Mouse (Mus musculus) stomach, embryonic 15.5 days (tissue): ENCODE data around the gene Hpse. TPM values are rescaled to one million over a fixed set of nuclear protein-coding genes. Genes with fewer than 3 reads are reported as not detected.

ENCODE experiments used
- ATAC-seq: fragments of 200-750 bp; cut with Nextera tagmentation; 2 replicates; pipeline ENCODE4 v1.8.0; 2017; ENCODE audit warnings: low read depth, moderate number of reproducible peaks, moderate TSS enrichment; ENCODE audit not compliant: insufficient read depth, low FRiP score
- H3K27ac ChIP-seq: fragments of 300-500 bp; sonication (generic); 2 replicates; pipeline ENCODE4 v1.5.1; 2015; ENCODE audit warnings: mild to moderate bottlenecking, inconsistent platforms
- H3K27me3 ChIP-seq: fragments of 300-500 bp; sonication (generic); replicated peaks from 2 replicates; pipeline ENCODE4 v1.6.1; 2015; ENCODE audit warnings: inconsistent platforms
- H3K36me3 ChIP-seq: fragments of 300-500 bp; sonication (generic); 2 replicates; pipeline ENCODE4 v1.6.1; 2015; ENCODE audit warnings: inconsistent platforms
- H3K4me1 ChIP-seq: fragments of 300-500 bp; sonication (generic); 2 replicates; pipeline ENCODE4 v1.6.1; 2015; ENCODE audit warnings: inconsistent platforms
- H3K4me2 ChIP-seq: fragments of 300-500 bp; sonication (generic); 2 replicates; pipeline ENCODE4 v1.6.1; 2015; ENCODE audit warnings: mild to moderate bottlenecking, inconsistent platforms
- H3K4me3 ChIP-seq: fragments of 300-500 bp; sonication (generic); replicated peaks from 2 replicates; pipeline ENCODE4 v1.5.1; 2015; ENCODE audit warnings: inconsistent platforms
- H3K9ac ChIP-seq: fragments of 300-500 bp; sonication (generic); 2 replicates; pipeline ENCODE4 v1.6.1; 2015; ENCODE audit warnings: inconsistent platforms
- H3K9me3 ChIP-seq: fragments of 300-500 bp; sonication (generic); 2 replicates; pipeline ENCODE4 v1.6.1; 2016; ENCODE audit warnings: inconsistent platforms
- WGBS: fragments of 180-500 bp; shearing (Covaris S2); methylation state at CpG from one replicate; pipeline ENCODE4 v1.1.7; 2015; 5-methylcytosine and 5-hydroxymethylcytosine counted together
- polyA plus RNA-seq: library from polyadenylated mRNA; unstranded; fragments of >200 nt; fragmentation: Nextera tagmentation; extraction: Ambion mirVana; gene quantifications from 2 replicates; pipeline ENCODE4 v1.2.1, GENCODE M21; 2015

The Hpse gene
- polyA plus RNA-seq, 1 experiment from 2014 or later = 6.0 TPM

DNA sequence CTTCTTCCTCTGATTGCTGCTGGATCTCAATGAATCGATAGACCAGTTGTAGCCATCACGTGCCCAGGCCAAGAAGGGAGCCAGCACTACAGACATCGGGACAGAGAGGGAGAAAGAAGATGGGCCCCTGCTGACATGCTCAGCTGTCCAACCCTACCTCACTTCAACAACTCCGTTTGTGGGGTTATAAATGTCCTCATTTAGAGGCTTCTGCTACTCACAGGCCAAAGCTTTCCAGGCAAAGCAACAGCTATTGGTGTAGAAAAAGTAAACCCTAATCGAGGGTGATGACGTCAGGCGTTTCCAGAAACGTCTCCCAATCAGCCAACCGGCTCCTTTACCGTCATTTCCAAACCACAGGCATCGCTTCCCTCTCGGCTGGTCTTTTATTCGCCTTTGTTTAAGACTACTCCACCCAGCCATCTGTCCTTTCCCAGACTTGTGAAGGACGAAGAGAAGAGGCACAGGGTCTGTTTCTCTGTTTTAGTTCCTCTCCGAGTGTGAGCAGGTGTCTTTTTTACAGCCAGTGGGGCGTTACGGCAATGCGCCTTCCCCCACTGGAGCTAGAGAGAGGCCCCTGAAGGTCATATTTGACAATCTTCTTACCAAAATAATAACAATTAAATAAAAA is 39.5 kb downstream of the Hpse start:
- no peaks in the 10 kb centered on the region for H3K27me3 ChIP-seq
- H3K4me1 ChIP-seq = no peaks in the 10 kb centered on the region
- H3K9me3 ChIP-seq = no peaks in the 10 kb centered on the region
- 71% methylated on average over 18 of the region's 18 CpGs for WGBS
- no peak overlapping the region for H3K4me3 ChIP-seq
- no peak for ATAC-seq
- no peak overlapping the region for H3K27ac ChIP-seq
- H3K36me3 ChIP-seq = no peaks in the 10 kb centered on the region
- no peak overlapping the region for H3K9ac ChIP-seq
- H3K4me2 ChIP-seq = no peak overlapping the region

DNA sequence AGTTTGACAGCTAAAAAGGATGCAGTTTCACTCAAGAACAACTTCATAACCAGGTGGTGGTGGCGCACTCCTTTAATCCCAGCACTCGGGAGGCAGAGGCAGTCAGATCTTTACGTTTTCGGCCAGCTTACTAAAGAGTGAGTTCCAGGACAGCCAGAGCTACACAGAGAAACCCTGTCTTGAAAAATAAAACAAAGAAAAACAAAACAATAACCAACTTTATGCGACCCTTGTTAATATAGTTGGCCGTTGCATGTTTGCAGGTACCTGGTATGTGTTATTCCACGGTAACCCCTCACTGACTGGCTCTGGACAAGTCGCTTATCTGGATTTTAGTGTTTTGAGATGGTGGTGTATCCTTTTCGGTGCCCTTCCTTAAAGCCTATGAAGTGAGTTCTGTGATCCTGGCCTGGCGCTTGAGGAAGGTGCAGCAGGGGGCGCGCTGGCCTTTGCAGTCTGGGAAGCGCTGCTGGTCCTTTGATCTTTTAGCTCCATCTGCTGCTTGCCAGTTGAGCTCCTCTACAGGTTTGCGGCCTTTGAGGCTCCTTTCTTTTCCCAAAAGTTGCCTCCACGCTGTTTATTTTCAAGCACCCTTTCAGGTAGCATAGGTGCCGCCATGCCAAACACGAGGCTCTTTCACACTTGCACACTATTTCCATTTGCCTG is 44.7 kb downstream of the Hpse start, which contains the start of gene Coq2:
TSS of gene Coq2 (minus strand) at position 430 of the 666 bp plus-strand sequence.
- Histone ChIP-seq H3K4me1 (peaks cover 8% of the 10 kb centered on the region), H3K9ac (peak within 1 kb of the TSS; percentile 70), H3K9me3 (no peaks in the 10 kb centered on the region), H3K4me2 (peak within 1 kb of the TSS; percentile 66), H3K27me3 (no peaks in the 10 kb centered on the region), H3K27ac (peak within 1 kb of the TSS; percentile 89), H3K4me3 (peak within 1 kb of the TSS; percentile 77), H3K36me3 (no peaks in the 10 kb centered on the region)
- peak; percentile 44; the same call in 1 of the 2 replicates for ATAC-seq
- WGBS = 8% methylated on average over 17 of the region's 17 CpGs

DNA sequence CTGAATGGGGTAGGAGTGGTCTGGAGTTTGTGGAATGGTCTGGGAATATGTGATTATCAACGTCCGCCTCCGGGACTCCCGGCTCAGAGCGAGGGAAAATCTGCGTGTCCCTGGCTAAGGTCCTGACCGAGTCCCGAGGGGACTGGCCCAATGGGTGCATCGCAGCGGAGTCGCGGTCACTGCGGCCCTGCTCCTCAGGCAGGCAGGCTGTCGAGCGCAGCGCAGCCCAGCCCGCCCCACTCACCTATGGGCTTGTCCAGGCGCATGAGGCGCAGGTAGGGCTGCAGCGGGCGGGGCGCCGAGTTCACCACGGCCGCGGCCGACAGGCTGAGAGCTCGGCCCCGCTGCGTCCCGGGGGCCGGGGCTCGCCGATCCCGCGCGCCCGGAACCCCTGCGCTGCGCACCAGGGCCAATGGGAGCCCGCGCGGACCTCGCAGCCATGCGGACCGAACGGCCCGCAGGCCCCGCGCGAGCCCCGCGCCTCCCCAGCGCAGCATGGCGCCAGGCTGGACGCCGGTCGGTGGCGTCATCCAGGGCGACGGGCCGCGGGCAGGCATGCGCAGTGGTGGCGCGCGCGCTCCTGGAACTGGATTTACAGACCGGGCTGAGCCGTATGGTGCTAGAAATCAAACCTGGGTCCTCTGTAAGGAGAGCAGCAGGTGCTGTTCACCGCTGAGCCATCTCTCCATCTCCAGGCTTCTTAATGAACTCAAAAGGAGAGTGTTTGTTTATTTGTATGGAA is 45.6 kb downstream of the Hpse start:
- under 1% methylated on average over 71 of the region's 71 CpGs for WGBS
- Histone ChIP-seq H3K27me3 (no peaks in the 10 kb centered on the region), H3K4me2 (peak overlapping the region; percentile 66), H3K4me3 (peak overlapping the region; percentile 77), H3K9ac (peak overlapping the region; percentile 70), H3K36me3 (no peaks in the 10 kb centered on the region), H3K4me1 (peaks cover 8% of the 10 kb centered on the region), H3K9me3 (no peaks in the 10 kb centered on the region), H3K27ac (peak overlapping the region; percentile 89)
- ATAC-seq = peak; percentile 94

DNA sequence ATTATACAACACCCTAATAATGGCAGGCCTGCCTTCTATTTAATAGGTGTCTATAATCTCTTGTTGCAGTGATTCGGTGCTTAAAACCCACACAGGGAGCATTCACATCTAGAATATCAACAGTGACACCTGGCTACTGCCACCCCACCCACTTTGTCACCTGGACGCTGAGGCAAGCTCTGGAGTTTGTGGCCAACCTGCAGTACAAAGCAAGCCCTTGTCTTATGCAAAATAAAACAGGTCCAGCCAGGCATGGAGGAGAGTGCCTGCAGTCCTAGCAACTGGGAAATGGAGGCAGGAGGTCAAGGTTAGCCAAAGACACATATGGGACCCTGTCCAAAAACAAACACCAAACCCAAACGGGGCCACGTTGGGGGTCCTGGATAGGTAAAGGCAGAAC is 47.1 kb downstream of the Hpse start:
- WGBS = 61% methylated on average over 4 of the region's 4 CpGs
- peak overlapping the region; percentile 66 for H3K4me2 ChIP-seq
- H3K9me3 ChIP-seq = no peaks in the 10 kb centered on the region
- H3K36me3 ChIP-seq = no peaks in the 10 kb centered on the region
- ATAC-seq = no peak
- no peak overlapping the region for H3K9ac ChIP-seq
- no peak overlapping the region for H3K27ac ChIP-seq
- no peak overlapping the region for H3K4me3 ChIP-seq
- no peaks in the 10 kb centered on the region for H3K27me3 ChIP-seq
- H3K4me1 ChIP-seq = peaks cover 8% of the 10 kb centered on the region

DNA sequence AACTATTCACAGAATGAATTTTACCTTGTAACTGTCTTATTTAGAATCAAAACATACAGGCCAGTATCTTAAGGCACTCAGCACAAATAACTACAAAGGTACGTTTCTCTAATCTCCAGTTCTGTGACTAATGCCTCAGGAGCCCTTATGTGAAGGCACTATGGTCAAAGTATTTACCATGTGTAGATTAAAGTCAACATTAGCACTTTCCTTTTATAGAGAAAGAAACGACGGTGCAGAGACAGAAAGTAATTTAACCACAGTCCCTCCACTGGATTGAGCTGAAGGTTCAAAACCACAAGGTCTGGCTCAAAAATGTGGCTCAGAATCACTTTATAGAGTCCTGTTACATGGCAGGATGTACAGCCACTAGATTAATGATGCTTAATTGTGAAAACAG is 47.6 kb downstream of the Hpse start:
- H3K4me1 ChIP-seq = peaks cover 8% of the 10 kb centered on the region
- H3K9ac ChIP-seq = no peak overlapping the region
- H3K27me3 ChIP-seq = no peaks in the 10 kb centered on the region
- H3K36me3 ChIP-seq = no peaks in the 10 kb centered on the region
- 46% methylated on average over 3 of the region's 3 CpGs for WGBS
- no peak for ATAC-seq
- H3K4me2 ChIP-seq = peak overlapping the region; percentile 66; the same call in 1 of the 2 replicates
- H3K4me3 ChIP-seq = no peak overlapping the region
- H3K27ac ChIP-seq = no peak overlapping the region
- no peaks in the 10 kb centered on the region for H3K9me3 ChIP-seq

DNA sequence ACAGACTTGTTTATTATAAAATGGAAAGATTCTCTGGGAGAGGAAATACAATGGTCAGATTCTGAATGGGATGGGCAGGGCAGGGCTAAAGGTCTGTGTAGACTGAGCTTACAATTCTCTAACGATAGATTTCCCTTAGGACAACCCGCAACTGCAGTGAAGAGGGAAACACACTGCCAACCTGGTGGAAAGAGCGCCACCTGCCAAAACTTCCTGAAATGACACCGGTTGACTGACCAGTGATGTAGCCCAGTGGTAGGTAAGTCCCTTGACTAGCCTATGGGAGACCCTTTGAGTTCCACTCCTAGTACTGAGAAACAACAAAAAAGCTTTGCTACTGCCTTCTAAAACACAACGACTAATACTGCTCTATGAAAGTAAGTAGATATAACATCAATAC is 48.1 kb downstream of the Hpse start:
- Histone ChIP-seq H3K4me1 (peaks cover 8% of the 10 kb centered on the region), H3K9me3 (no peaks in the 10 kb centered on the region), H3K27me3 (no peaks in the 10 kb centered on the region), H3K9ac (no peak overlapping the region), H3K4me2 (no peak overlapping the region), H3K36me3 (no peaks in the 10 kb centered on the region), H3K27ac (no peak overlapping the region), H3K4me3 (no peak overlapping the region)
- ATAC-seq = no peak
- WGBS = 24% methylated on average over 5 of the region's 5 CpGs

DNA sequence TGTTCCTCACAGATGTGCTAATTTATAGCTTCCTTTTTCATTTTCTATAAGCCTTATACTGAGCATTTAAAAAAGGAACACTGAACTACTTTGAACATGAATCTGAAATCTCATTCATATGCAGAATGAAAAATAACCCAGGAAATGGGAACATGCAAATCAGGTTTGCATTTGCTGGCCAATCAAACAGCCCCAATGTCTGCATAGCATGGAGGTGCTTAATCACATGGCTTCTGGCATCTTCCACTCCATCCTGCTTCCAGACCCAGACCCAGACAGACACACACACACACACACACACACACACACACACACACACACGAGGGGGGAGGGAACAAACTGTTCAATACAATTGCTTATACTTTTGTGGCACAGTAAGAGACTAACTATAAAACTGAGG is 52.6 kb downstream of the Hpse start:
- ATAC-seq = no peak
- Histone ChIP-seq H3K4me1 (no peaks in the 10 kb centered on the region), H3K36me3 (0 out of 2 replicates have a peak, but pooled peaks cover 18% of the 10 kb centered on the region), H3K4me3 (no peak overlapping the region), H3K27ac (no peak overlapping the region), H3K9ac (no peak overlapping the region), H3K4me2 (no peak overlapping the region), H3K9me3 (no peaks in the 10 kb centered on the region), H3K27me3 (no peaks in the 10 kb centered on the region)
- 83% methylated on average over 1 of the region's 1 CpGs for WGBS

DNA sequence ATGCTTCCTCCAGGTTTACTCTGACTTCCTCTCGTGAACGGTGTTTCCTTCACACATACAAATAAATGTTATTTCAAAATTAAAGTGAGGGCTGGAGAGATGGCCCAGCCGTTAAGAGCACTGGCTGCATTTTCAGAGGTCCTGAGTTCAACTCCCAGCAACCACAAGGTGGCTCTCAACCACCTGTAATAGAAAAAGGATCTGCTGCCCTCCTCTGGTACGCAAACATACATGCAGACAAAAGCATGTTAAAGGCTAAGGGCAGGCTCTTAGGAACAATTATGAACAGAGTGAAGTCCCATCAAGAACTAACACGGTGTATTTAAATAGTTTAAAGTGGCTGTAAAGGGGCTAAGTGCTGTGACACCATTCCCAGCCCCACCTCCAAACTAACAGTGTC is 55.7 kb downstream of the Hpse start:
- Histone ChIP-seq H3K27ac (no peak overlapping the region), H3K27me3 (no peaks in the 10 kb centered on the region), H3K4me1 (no peaks in the 10 kb centered on the region), H3K9ac (no peak overlapping the region), H3K36me3 (peaks cover 34% of the 10 kb centered on the region), H3K4me3 (no peak overlapping the region), H3K9me3 (no peaks in the 10 kb centered on the region), H3K4me2 (no peak overlapping the region)
- ATAC-seq = no peak
- 39% methylated on average over 5 of the region's 5 CpGs for WGBS

DNA sequence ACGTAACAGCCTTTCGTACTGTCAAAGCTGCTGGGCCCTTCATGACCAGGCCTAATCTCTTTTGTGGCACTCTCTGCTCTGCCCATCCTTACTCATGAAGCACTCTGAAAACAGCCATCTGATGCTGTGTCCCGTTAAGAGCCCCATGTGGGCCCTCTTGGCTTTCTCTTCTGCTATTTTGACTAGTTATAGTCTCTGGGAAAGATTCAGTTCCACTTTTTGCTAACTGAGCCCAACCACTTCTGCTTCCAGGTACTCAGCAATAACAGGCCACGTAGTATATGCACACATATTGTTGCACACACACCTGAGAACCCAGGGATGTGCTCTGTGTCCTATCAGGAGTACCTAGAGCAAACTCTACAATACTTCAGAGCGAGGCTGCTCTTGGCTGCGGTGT is 56.5 kb downstream of the Hpse start:
- Histone ChIP-seq H3K4me1 (no peaks in the 10 kb centered on the region), H3K9ac (no peak overlapping the region), H3K4me2 (no peak overlapping the region), H3K27me3 (no peaks in the 10 kb centered on the region), H3K9me3 (no peaks in the 10 kb centered on the region), H3K27ac (no peak overlapping the region), H3K36me3 (peaks cover 34% of the 10 kb centered on the region), H3K4me3 (no peak overlapping the region)
- 90% methylated on average over 6 of the region's 6 CpGs for WGBS
- ATAC-seq = no peak

DNA sequence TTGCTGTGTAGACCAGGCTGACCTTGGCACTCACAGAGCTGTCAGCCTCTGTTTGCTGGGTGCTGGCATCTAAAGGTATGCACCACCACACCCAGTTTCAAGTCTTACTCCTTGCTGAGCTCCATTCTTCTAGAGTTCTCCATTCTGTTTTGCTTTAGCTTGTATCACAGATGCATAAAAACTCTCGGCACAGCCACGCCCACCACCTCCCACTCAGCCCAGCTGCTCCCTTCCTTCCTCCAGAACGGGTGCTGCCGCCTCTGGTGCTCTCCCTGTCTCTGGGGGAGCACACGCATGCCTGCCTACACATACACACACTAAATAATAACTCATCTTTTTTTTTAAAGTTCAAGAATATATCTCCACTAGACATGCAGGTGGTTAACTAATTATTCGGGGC is 61.1 kb downstream of the Hpse start:
- Histone ChIP-seq H3K9ac (no peak overlapping the region), H3K4me1 (no peaks in the 10 kb centered on the region), H3K4me2 (no peak overlapping the region), H3K27ac (no peak overlapping the region), H3K27me3 (no peaks in the 10 kb centered on the region), H3K36me3 (peaks cover 44% of the 10 kb centered on the region), H3K4me3 (no peak overlapping the region), H3K9me3 (no peaks in the 10 kb centered on the region)
- 68% methylated on average over 6 of the region's 6 CpGs for WGBS
- no peak for ATAC-seq

DNA sequence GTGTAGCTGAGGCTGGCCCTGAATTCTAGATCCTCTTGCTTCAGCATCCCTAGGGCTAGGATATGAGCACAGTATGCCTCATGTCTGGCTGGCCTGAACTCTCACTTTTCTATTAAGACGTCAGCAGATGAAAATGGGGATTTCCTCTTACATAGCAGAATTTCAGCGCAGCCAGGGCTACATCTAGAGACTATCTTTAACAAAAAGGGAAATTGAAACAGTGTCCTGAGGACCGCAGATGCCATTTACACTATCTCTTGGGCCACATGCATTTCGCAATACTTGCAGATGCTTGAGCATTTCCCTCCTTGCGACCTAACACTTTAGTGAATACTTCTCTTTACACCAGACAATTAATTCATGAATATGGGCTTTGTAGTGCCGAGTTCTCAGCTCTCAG is 63.2 kb downstream of the Hpse start:
- Histone ChIP-seq H3K9me3 (no peaks in the 10 kb centered on the region), H3K9ac (no peak overlapping the region), H3K4me3 (no peak overlapping the region), H3K27me3 (no peaks in the 10 kb centered on the region), H3K36me3 (peaks cover 34% of the 10 kb centered on the region), H3K27ac (no peak overlapping the region), H3K4me2 (no peak overlapping the region), H3K4me1 (no peaks in the 10 kb centered on the region)
- WGBS = 81% methylated on average over 6 of the region's 6 CpGs
- ATAC-seq = no peak

DNA sequence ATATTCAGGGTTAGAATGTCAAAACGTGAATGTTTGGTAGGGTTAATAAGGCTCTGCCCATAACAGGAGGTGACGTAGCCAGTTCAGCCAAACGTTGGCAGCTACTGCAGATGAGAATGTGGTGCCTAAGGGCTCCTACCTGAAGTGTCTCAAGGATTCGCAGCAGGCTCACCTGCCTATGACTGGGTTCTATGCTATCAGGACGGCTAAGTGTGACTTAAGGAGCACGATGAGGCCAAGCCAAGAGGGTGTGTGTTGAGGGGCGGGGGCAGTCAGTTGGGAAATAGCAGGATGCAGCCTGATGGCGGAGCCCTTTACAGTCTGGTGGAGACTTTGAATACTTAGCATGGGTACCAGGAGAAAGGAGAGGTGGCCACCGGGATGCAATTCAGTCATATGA is 67.2 kb downstream of the Hpse start:
- Histone ChIP-seq H3K4me3 (no peak overlapping the region), H3K9me3 (no peaks in the 10 kb centered on the region), H3K9ac (no peak overlapping the region), H3K4me2 (no peak overlapping the region), H3K27ac (no peak overlapping the region), H3K27me3 (no peaks in the 10 kb centered on the region), H3K36me3 (peaks cover 17% of the 10 kb centered on the region; the same call in 1 of the 2 replicates), H3K4me1 (peaks cover 6% of the 10 kb centered on the region; the same call in 1 of the 2 replicates)
- ATAC-seq = no peak
- 85% methylated on average over 9 of the region's 9 CpGs for WGBS
